Mouse (Mus musculus) layer of hippocampus, postnatal 10 days (tissue): ENCODE data around the gene Grb14. TPM values are rescaled to one million over a fixed set of nuclear protein-coding genes. Genes with fewer than 3 reads are reported as not detected.

Experiments used
- DNase-seq, 2 experiments: peaks; one replicate each; pipeline ENCODE4 v3.0.0; 2021; ENCODE audit warnings: low spot score in 2 of 2
- total RNA-seq, 2 experiments: library from RNA; stranded (reverse); gene quantifications; 2 replicates each; pipeline ENCODE4 v1.2.3; 2021

Gene Grb14
- total RNA-seq, 2 experiments from 2014 or later, result 46.7 to 52.5 TPM

GRCm38 (mm10) chr2:64885696-64886095 is 139.1 kb downstream of the Grb14 start:
- no peak for DNase-seq

GRCm38 (mm10) chr2:64878275-64878674 is 146.5 kb downstream of the Grb14 start:
- DNase-seq, result no peak

Other genes starting within 250 kb of the Grb14 start
- 10 to 100 TPM; 10.6 to 12.1 TPM for gene Cobll1, start 214.4 kb upstream of the Grb14 start, total RNA-seq